Comparison of ENCODE assay signal across 8 mouse cellular contexts in genomic region chr8:105770609-105771008, GRCm38 (mm10). TPM values are rescaled to one million over a fixed set of nuclear protein-coding genes. Genes with fewer than 3 reads are reported as not detected.
DNase-seq lines count a peak whose midpoint lies in the region; ATAC-seq and TF ChIP-seq lines count a peak whose summit lies in the region.

No protein-coding gene starts in this region.

- H3K36me3 ChIP-seq in hindbrain, embryonic 10.5 days: peaks cover 78% of the 10 kb centered on the region
- H3K36me3 ChIP-seq in hindbrain, embryonic 16.5 days (ENCODE audit: control insufficient read depth, insufficient read depth, low read length): peaks cover 44% of the 10 kb centered on the region
- peaks cover 39% of the 10 kb centered on the region for H3K36me3 ChIP-seq in heart, embryonic 11.5 days (ENCODE audit: control insufficient read depth, insufficient read depth, low read length)

- H3K4me1 ChIP-seq in hindbrain, embryonic 10.5 days (replicated peaks): no peaks in the 10 kb centered on the region
- H3K4me1 ChIP-seq in hindbrain, embryonic 16.5 days (ENCODE audit: control insufficient read depth, insufficient read depth, low read depth, low read length): no peaks in the 10 kb centered on the region
- no peaks in the 10 kb centered on the region for H3K4me1 ChIP-seq in bone marrow, adult 2 months (ENCODE audit: control insufficient read depth, insufficient read depth, low read length)
- no peaks in the 10 kb centered on the region for H3K4me1 ChIP-seq in heart, embryonic 11.5 days (ENCODE audit: control insufficient read depth, insufficient read depth, low read length)

- TF ChIP-seq CTCF in bone marrow, adult 2 months (IDR thresholded peaks at IDR 0.05; ENCODE audit: control insufficient read depth, insufficient read depth, low read length): peak; percentile 30; the same call in 1 of the 2 replicates

- no peaks in the 10 kb centered on the region for H3K27me3 ChIP-seq in hindbrain, embryonic 10.5 days (ENCODE audit: insufficient read depth, poor library complexity, severe bottlenecking)
- H3K27me3 ChIP-seq in hindbrain, embryonic 16.5 days (replicated peaks; ENCODE audit: control insufficient read depth, insufficient read depth, low read length): no peaks in the 10 kb centered on the region
- no peaks in the 10 kb centered on the region for H3K27me3 ChIP-seq in heart, embryonic 11.5 days (ENCODE audit: control insufficient read depth, insufficient read depth, low read length)

- no peak overlapping the region for H3K9ac ChIP-seq in hindbrain, embryonic 16.5 days (ENCODE audit: low read depth, low read length)
- no peak overlapping the region for H3K9ac ChIP-seq in heart, embryonic 11.5 days (ENCODE audit: low read depth, low read length)

- peak; percentile 31 for DNase-seq in hindbrain, embryonic 10.5 days (ENCODE audit: low spot score)
- peak; percentile 35 for DNase-seq in CD4-positive helper T cell, adult 2 months (ENCODE audit: low read depth, low spot score)
- peak; percentile 21 for DNase-seq in lung, postnatal 14 days
- no peak for DNase-seq in left cerebral cortex, postnatal 25 days (ENCODE audit: low spot score in 2 of 2)

- H3K9me3 ChIP-seq in hindbrain, embryonic 10.5 days: no peaks in the 10 kb centered on the region
- no peaks in the 10 kb centered on the region for H3K9me3 ChIP-seq in hindbrain, embryonic 16.5 days (ENCODE audit: control insufficient read depth, low read length)
- H3K9me3 ChIP-seq in heart, embryonic 11.5 days (replicated peaks; ENCODE audit: control insufficient read depth, low read length): no peaks in the 10 kb centered on the region

- no peak overlapping the region for H3K4me3 ChIP-seq in hindbrain, embryonic 10.5 days
- H3K4me3 ChIP-seq in hindbrain, embryonic 16.5 days (ENCODE audit: low read length): no peak overlapping the region
- H3K4me3 ChIP-seq in bone marrow, adult 2 months (replicated peaks; ENCODE audit: control insufficient read depth, low read depth, low read length): no peak overlapping the region
- H3K4me3 ChIP-seq in heart, embryonic 11.5 days (ENCODE audit: low read depth, low read length): no peak overlapping the region

- 86% methylated on average over 1 of the region's 1 CpGs for WGBS in hindbrain, embryonic 10.5 days
- WGBS in hindbrain, embryonic 16.5 days: 79% methylated on average over 1 of the region's 1 CpGs
- 62% methylated on average over 1 of the region's 1 CpGs for WGBS in bone marrow, adult 2 months
- WGBS in heart, embryonic 11.5 days (ENCODE audit: insufficient replicate concordance): 92% methylated on average over 1 of the region's 1 CpGs

- no peak overlapping the region for H3K27ac ChIP-seq in hindbrain, embryonic 10.5 days
- no peak overlapping the region for H3K27ac ChIP-seq in hindbrain, embryonic 16.5 days (ENCODE audit: low read depth, low read length)
- no peak overlapping the region for H3K27ac ChIP-seq in bone marrow, adult 2 months (ENCODE audit: control insufficient read depth, insufficient read depth, low read depth, low read length, poor library complexity)
- no peak overlapping the region for H3K27ac ChIP-seq in heart, embryonic 11.5 days (ENCODE audit: low read depth, low read length)

- no peak overlapping the region for H3K4me2 ChIP-seq in hindbrain, embryonic 16.5 days (ENCODE audit: low read length)
- H3K4me2 ChIP-seq in heart, embryonic 11.5 days: no peak overlapping the region

- intact Hi-C loops in left cerebral cortex, postnatal 25 days (cut with DNase I): no loop called here

- ATAC-seq in hindbrain, embryonic 16.5 days: no peak
- ATAC-seq in cerebellum, adult (ENCODE audit: insufficient number of reproducible peaks, low FRiP score, low TSS enrichment): no peak
- no peak; the same call in 1 of the 2 replicates for ATAC-seq in heart, embryonic 11.5 days (replicated peaks; ENCODE audit: insufficient number of reproducible peaks, low FRiP score, low TSS enrichment)

- no peak for TF ChIP-seq POLR2A in bone marrow, adult 2 months (IDR thresholded peaks at IDR 0.05; ENCODE audit: borderline replicate concordance, control insufficient read depth, low read depth, low read length)

RNA-seq across cellular contexts. Expression of gene Gfod2, which starts 12.1 kb away (rescaled TPM):
- polyA plus RNA-seq in hindbrain, embryonic 10.5 days (2016; fragmentation: Nextera tagmentation; extraction: Ambion mirVana): 36.8 and 49.8 TPM in 2 replicates
- polyA plus RNA-seq in hindbrain, embryonic 16.5 days (2015; fragmentation: Nextera tagmentation; extraction: Ambion mirVana): 82.7 and 82.9 TPM in 2 replicates
- polyA plus RNA-seq in bone marrow, adult 2 months (2011; ENCODE audit: insufficient read depth, insufficient read length, low replicate concordance, missing spikeins): 1.2 and 2.0 TPM in 2 replicates
- 10 to 100 TPM; 22.0 to 25.5 TPM for total RNA-seq in left cerebral cortex, postnatal 25 days (2021)
- 8.0 and 10.9 TPM in 2 replicates for polyA plus RNA-seq in heart, embryonic 11.5 days (2014; fragmentation: Nextera tagmentation; extraction: Ambion mirVana)

RNA-seq across cellular contexts. Expression of gene Ranbp10, which starts 56.5 kb away (rescaled TPM):
- polyA plus RNA-seq in hindbrain, embryonic 10.5 days (2016; fragmentation: Nextera tagmentation; extraction: Ambion mirVana): 10.4 and 11.1 TPM in 2 replicates
- polyA plus RNA-seq in hindbrain, embryonic 16.5 days (2015; fragmentation: Nextera tagmentation; extraction: Ambion mirVana): 8.9 and 9.3 TPM in 2 replicates
- 90.8 and 98.0 TPM in 2 replicates for polyA plus RNA-seq in bone marrow, adult 2 months (2011; ENCODE audit: insufficient read depth, insufficient read length, low replicate concordance, missing spikeins)
- 10 to 100 TPM; 24.4 to 25.8 TPM for total RNA-seq in left cerebral cortex, postnatal 25 days (2021)
- 11.4 and 14.3 TPM in 2 replicates for polyA plus RNA-seq in heart, embryonic 11.5 days (2014; fragmentation: Nextera tagmentation; extraction: Ambion mirVana)

RNA-seq across cellular contexts. Expression of gene Tsnaxip1, which starts 56.9 kb away (rescaled TPM):
- polyA plus RNA-seq in hindbrain, embryonic 10.5 days (2016; fragmentation: Nextera tagmentation; extraction: Ambion mirVana): 0.51 and 1.8 TPM in 2 replicates
- 0.86 and 1.4 TPM in 2 replicates for polyA plus RNA-seq in hindbrain, embryonic 16.5 days (2015; fragmentation: Nextera tagmentation; extraction: Ambion mirVana)
- 3.6 TPM in 1 of 2 replicates, not detected in the other for polyA plus RNA-seq in bone marrow, adult 2 months (2011; ENCODE audit: insufficient read depth, insufficient read length, low replicate concordance, missing spikeins)
- not detected for total RNA-seq in left cerebral cortex, postnatal 25 days (2021)
- 0.07 and 0.13 TPM in 2 replicates for polyA plus RNA-seq in heart, embryonic 11.5 days (2014; fragmentation: Nextera tagmentation; extraction: Ambion mirVana)

Comparison
In these comparisons a context has a peak if more than half of its experiments do, and no peak if none do; other contexts are left out.
1. DNase-seq: peak in hindbrain, embryonic 10.5 days (single experiment), CD4-positive helper T cell, adult 2 months (single experiment) and lung, postnatal 14 days (single experiment); none in left cerebral cortex, postnatal 25 days (0 of 2).